Mouse (Mus musculus): ENCODE results near the gene Slc25a25. TPM values are rescaled to one million over a fixed set of nuclear protein-coding genes. Genes with fewer than 3 reads are reported as not detected.

Slc25a25 gene
- polyA plus RNA-seq (2015; fragmentation: Nextera tagmentation; extraction: Ambion mirVana) = 32.4 and 36.9 TPM in 2 replicates

- Histone ChIP-seq H3K27me3 (ENCODE audit: insufficient read depth, low read length) (no peaks in the 10 kb centered on the region), H3K9me3 (ENCODE audit: low read length) (no peaks in the 10 kb centered on the region), H3K9ac (replicated peaks) (peak within 1 kb of the TSS; percentile 97), H3K4me2 (ENCODE audit: low read depth, low read length) (peak within 1 kb of the TSS; percentile 97), H3K4me1 (ENCODE audit: insufficient read depth) (peaks cover 49% of the 10 kb centered on the region), H3K27ac (ENCODE audit: low read depth) (peak within 1 kb of the TSS; percentile 85), H3K4me3 (ENCODE audit: low read depth, low read length) (peak within 1 kb of the TSS; percentile 93), H3K36me3 (replicated peaks; ENCODE audit: insufficient read depth, low read length) (peaks cover 5% of the 10 kb centered on the region)
- WGBS (ENCODE audit: insufficient replicate concordance) = 1% methylated on average over 90 of the region's 103 CpGs
- DNase-seq = peak; percentile 99
- peak; percentile 89 for ATAC-seq
- TF ChIP-seq EP300 (IDR thresholded peaks at IDR 0.05; ENCODE audit: low read depth) (no peak), CTCF (IDR thresholded peaks at IDR 0.05; ENCODE audit: low read depth) (no peak)
These were observed at the start of gene Slc25a25 for GRCm38 (mm10) chr2:32450881-32451844. Gene Slc25a25, minus strand, starts transcription at chr2:32451445.

- no peak for ATAC-seq
- TF ChIP-seq EP300 (IDR thresholded peaks at IDR 0.05; ENCODE audit: low read depth) (no peak), CTCF (IDR thresholded peaks at IDR 0.05; ENCODE audit: low read depth) (no peak)
- no peak overlapping the region for H3K9ac ChIP-seq (replicated peaks)
- H3K36me3 ChIP-seq (replicated peaks; ENCODE audit: insufficient read depth, low read length) = no peaks in the 10 kb centered on the region
- peaks cover 11% of the 10 kb centered on the region for H3K4me1 ChIP-seq (ENCODE audit: insufficient read depth)
- H3K27me3 ChIP-seq (ENCODE audit: insufficient read depth, low read length) = no peaks in the 10 kb centered on the region
- 0 out of 2 replicates have a peak, but pooled peaks cover under 1% of the 10 kb centered on the region for H3K9me3 ChIP-seq (ENCODE audit: low read length)
- H3K27ac ChIP-seq (ENCODE audit: low read depth) = no peak overlapping the region
- H3K4me3 ChIP-seq (ENCODE audit: low read depth, low read length) = no peak overlapping the region
- no peak for DNase-seq
- no peak overlapping the region for H3K4me2 ChIP-seq (ENCODE audit: low read depth, low read length)
- WGBS (ENCODE audit: insufficient replicate concordance) = 74% methylated on average over 5 of the region's 5 CpGs
These were observed 49.2 kb upstream of the Slc25a25 start for GRCm38 (mm10) chr2:32500461-32500860.

GRCm38 (mm10) chr2:32499365-32499764 is 48.1 kb upstream of the Slc25a25 start:
- Histone ChIP-seq H3K4me3 (ENCODE audit: low read depth, low read length) (no peak overlapping the region), H3K4me1 (ENCODE audit: insufficient read depth) (peaks cover 21% of the 10 kb centered on the region), H3K9ac (replicated peaks) (no peak overlapping the region), H3K4me2 (ENCODE audit: low read depth, low read length) (no peak overlapping the region), H3K36me3 (replicated peaks; ENCODE audit: insufficient read depth, low read length) (no peaks in the 10 kb centered on the region), H3K9me3 (ENCODE audit: low read length) (no peaks in the 10 kb centered on the region), H3K27ac (ENCODE audit: low read depth) (0 out of 2 replicates have a peak overlapping the region, but pooled peaks have one; percentile 26), H3K27me3 (ENCODE audit: insufficient read depth, low read length) (no peaks in the 10 kb centered on the region)
- 47% methylated on average over 4 of the region's 4 CpGs for WGBS (ENCODE audit: insufficient replicate concordance)
- ATAC-seq = peak; percentile 19; the same call in 1 of the 2 replicates
- DNase-seq = no peak
- TF ChIP-seq EP300 (IDR thresholded peaks at IDR 0.05; ENCODE audit: low read depth) = 0 out of 2 replicates have a peak, but pooled peaks have one; percentile 47
- no peak for TF ChIP-seq CTCF (IDR thresholded peaks at IDR 0.05; ENCODE audit: low read depth)

GRCm38 (mm10) chr2:32496190-32496589 is 44.9 kb upstream of the Slc25a25 start:
- DNase-seq = no peak
- H3K27me3 ChIP-seq (ENCODE audit: insufficient read depth, low read length) = no peaks in the 10 kb centered on the region
- H3K4me3 ChIP-seq (ENCODE audit: low read depth, low read length) = no peak overlapping the region
- no peak for TF ChIP-seq EP300 (IDR thresholded peaks at IDR 0.05; ENCODE audit: low read depth)
- TF ChIP-seq CTCF (IDR thresholded peaks at IDR 0.05; ENCODE audit: low read depth) = no peak
- H3K27ac ChIP-seq (ENCODE audit: low read depth) = no peak overlapping the region
- WGBS (ENCODE audit: insufficient replicate concordance) = 17% methylated on average over 5 of the region's 5 CpGs
- no peaks in the 10 kb centered on the region for H3K9me3 ChIP-seq (ENCODE audit: low read length)
- H3K9ac ChIP-seq (replicated peaks) = no peak overlapping the region
- H3K4me1 ChIP-seq (ENCODE audit: insufficient read depth) = peaks cover 21% of the 10 kb centered on the region
- peak; percentile 29 for ATAC-seq
- H3K4me2 ChIP-seq (ENCODE audit: low read depth, low read length) = peak overlapping the region; percentile 62; the same call in 1 of the 2 replicates
- H3K36me3 ChIP-seq (replicated peaks; ENCODE audit: insufficient read depth, low read length) = no peaks in the 10 kb centered on the region

- H3K4me1 ChIP-seq (ENCODE audit: insufficient read depth) = peaks cover 21% of the 10 kb centered on the region
- no peaks in the 10 kb centered on the region for H3K36me3 ChIP-seq (replicated peaks; ENCODE audit: insufficient read depth, low read length)
- no peaks in the 10 kb centered on the region for H3K27me3 ChIP-seq (ENCODE audit: insufficient read depth, low read length)
- peak; percentile 62 for DNase-seq
- TF ChIP-seq CTCF (IDR thresholded peaks at IDR 0.05; ENCODE audit: low read depth) = no peak
- TF ChIP-seq EP300 (IDR thresholded peaks at IDR 0.05; ENCODE audit: low read depth) = no peak
- WGBS (ENCODE audit: insufficient replicate concordance) = 24% methylated on average over 20 of the region's 20 CpGs
- peak; percentile 59 for ATAC-seq
- H3K27ac ChIP-seq (ENCODE audit: low read depth) = peak overlapping the region; percentile 69
- peak overlapping the region; percentile 62 for H3K4me2 ChIP-seq (ENCODE audit: low read depth, low read length)
- no peaks in the 10 kb centered on the region for H3K9me3 ChIP-seq (ENCODE audit: low read length)
- no peak overlapping the region for H3K9ac ChIP-seq (replicated peaks)
- H3K4me3 ChIP-seq (ENCODE audit: low read depth, low read length) = peak overlapping the region; percentile 4; the same call in 1 of the 2 replicates
These were observed 44.0 kb upstream of the Slc25a25 start for GRCm38 (mm10) chr2:32495185-32495726.

GRCm38 (mm10) chr2:32494522-32494921 is 43.3 kb upstream of the Slc25a25 start:
- Histone ChIP-seq H3K4me1 (ENCODE audit: insufficient read depth) (peaks cover 21% of the 10 kb centered on the region), H3K27me3 (ENCODE audit: insufficient read depth, low read length) (no peaks in the 10 kb centered on the region), H3K36me3 (replicated peaks; ENCODE audit: insufficient read depth, low read length) (no peaks in the 10 kb centered on the region), H3K4me3 (ENCODE audit: low read depth, low read length) (no peak overlapping the region), H3K9ac (replicated peaks) (no peak overlapping the region), H3K9me3 (ENCODE audit: low read length) (no peaks in the 10 kb centered on the region), H3K27ac (ENCODE audit: low read depth) (peak overlapping the region; percentile 63), H3K4me2 (ENCODE audit: low read depth, low read length) (peak overlapping the region; percentile 62)
- no peak for DNase-seq
- no peak for ATAC-seq
- 20% methylated on average over 2 of the region's 2 CpGs for WGBS (ENCODE audit: insufficient replicate concordance)
- TF ChIP-seq CTCF (IDR thresholded peaks at IDR 0.05; ENCODE audit: low read depth) = no peak
- TF ChIP-seq EP300 (IDR thresholded peaks at IDR 0.05; ENCODE audit: low read depth) = no peak

All from liver, postnatal 0 days (tissue).